Mouse (Mus musculus) ovary, postnatal 14 days (tissue): ENCODE measurements at regions not wholly inside any gene's neighbourhood (a gene's known extent, or its start where the extent isn't known, plus 50 kb on each side); places are given as distances from the start of the nearest gene placed in this dataset.
"Not testable (repeated sequence)": the region's sequence is repeated elsewhere in the genome, so short reads cannot be mapped to it uniquely, and the experiment has no call there.

ENCODE experiments used
- DNase-seq: peaks from one replicate; pipeline ENCODE4 v3.0.0; 2022; ENCODE audit warnings: low spot score

DNA sequence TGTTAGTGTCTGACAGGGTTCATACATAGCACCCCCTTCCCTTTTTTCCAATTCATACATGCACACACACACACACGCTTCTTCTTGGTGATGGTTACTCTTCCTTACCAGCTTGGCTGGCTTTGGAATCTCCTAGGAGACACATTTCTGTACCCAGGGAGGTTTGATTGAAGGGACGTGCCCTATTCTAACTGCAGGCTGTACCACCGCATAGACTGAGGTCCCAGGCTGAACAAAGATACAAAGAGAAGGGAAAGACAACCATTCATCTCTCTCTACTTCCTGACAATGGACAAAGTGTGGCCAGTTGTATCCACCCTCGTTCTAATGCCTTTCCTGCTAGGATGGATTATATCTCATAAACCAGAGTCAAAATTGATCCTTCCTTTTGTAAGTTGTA lies 100.0 kb downstream of the Raet1d start:
- not testable (repeated sequence) for DNase-seq

DNA sequence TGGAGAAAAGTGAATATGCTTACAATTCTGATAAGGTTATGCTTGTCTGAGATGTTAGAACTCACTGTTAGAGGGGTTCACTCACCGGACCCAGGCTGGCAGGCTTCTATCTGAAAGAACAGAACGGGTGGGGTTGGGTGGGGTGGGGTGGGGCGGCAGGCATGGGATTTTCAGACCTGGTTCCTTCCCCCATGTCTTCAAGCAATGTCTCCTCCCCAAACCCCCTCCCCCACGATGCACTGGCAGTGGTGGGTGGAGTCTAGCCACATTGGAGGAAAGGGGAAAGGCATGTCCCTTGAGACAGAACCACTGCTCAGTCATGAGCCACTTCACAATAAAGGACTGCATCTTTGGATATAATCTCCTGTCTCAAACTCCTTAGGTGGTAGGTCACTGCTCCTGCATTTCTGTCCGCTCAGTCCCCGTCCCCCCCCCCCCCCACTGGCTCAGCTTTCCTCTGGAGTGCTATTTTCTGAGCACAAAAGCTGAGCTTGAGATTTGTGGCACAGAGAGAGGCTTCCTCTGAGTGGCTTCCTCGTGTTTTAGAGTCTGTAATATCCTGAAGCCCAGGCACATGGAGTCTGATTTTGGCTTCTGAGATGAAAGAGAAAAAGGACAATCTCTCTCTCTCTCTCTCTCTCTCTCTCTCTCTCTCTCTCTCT lies 100.6 kb downstream of the Raet1d start:
- not testable (repeated sequence) for DNase-seq

DNA sequence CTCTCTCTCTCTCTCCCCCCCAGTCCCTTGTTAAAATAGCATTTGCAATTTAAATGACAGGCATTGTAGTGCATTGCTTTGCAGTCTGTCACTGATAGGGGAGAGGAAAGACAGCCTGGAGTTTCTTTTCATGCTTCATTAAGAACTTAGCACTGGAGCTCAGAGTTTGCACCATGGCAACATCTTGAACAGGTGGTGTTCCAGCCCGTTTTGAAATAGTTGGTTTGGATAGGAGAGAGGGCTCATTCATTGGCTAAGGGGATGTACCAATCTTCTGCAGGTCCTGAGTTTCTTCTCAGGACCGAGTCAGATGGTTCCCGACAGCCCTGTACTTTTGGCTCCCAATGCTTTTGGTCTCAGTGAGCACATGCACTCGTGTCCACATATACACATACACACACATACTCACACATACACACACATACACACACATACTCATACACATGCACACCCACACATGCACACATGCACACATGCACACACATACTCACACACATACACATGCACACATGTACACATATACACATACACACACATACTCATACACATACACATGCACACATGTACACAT lies 101.2 kb downstream of the Raet1d start:
- DNase-seq, result not testable (repeated sequence)

DNA sequence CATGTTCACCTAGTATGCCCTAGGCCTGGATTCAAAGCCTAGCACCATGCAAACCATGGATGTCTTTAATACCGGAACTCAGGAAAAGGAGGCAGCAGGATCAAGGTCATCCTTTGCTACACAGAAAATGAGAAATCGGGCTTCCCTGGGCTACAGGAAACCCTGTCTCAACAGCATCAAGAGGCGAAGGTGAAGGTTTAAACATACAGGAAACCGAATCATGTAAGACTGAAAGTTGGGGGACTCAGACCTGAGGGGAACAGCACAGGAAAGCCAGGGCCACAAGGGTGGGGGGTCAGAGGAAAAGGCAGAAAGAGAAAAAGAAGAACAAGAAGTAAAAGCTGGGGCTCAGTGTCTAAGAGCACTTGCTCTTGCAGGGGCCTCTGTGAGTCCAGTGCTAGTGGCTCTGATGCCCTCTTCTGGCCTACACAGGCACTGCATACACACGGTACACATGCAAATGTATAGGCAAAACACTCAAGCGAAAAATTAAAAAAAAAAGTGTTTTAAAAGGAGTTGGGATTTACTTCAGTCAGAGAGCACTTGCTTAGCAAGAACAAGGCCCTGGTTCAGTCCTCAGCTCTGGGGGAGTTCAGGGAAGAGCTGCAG lies 111.5 kb downstream of the Raet1d start:
- not testable (repeated sequence) for DNase-seq

DNA sequence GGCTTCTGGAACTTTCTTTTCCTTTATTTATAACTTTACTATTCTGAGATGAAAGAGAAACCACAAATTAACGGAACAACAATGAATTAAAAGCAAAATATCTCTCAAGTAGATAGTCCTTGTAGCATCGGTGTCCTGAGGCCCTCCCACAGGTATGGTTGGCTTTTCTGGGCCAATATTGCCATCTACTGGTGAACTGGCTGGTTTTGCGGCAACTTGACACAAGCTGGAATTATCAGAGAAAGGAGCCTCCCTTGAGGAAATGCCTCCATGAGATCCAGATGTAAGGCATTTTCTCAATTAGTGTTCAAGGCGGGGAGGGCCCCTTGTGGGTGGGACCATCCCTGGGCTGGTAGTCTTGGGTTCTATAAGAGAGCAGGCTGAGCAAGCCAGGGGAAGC lies 119.5 kb downstream of the Raet1d start:
- DNase-seq, result peak; percentile 21

DNA sequence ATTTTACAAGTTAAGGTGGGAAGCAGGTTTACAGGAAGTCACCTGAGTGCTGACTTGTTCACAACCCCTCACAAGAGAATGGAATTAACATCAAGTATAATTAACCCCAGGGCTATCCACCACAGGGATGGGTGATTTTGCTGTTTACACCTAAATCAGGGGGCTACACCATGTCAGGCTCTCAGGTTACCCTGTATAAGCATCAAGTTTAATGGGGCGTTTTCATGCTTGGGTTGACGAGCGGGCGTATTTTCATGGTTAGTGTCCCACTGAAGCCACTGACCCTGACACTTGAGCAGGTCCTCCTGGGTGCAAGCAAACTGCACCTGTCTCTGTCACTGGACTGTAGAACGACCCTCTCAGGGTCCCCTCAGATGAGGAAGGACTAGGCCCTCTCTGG lies 126.7 kb downstream of the Raet1d start:
- not testable (repeated sequence) for DNase-seq

DNA sequence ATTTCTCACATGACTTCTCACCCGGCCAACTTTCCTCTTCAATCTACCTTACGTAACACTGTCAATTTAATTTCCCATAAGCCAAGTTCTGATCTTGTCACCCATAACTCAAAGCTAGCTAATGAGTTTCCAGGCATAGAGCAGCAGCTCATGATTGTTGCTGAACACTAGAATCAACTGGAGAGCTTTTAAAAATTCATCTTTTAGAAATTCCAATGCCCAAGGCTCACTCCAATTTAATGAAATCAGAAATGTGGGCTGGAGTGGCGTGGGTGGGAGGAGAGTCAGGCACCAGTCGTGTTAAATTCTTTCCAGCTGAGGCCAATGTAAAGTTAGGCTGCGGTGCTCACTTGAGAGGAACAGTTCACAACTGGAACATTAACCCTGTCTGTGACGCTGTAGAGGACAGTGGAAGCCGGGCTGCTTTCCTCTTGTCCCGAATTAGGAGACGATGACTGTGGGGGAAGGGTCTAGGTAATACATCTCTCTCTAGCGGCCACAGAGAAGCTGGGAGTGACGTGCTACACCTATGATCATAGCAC lies 131.5 kb downstream of the Raet1d start:
- not testable (repeated sequence) for DNase-seq

GRCm38 (mm10) chr10:22495975-22496496 lies 135.7 kb downstream of the Raet1d start:
- DNase-seq, result no peak
